Mouse (Mus musculus): ENCODE results near the gene Fstl5.

- no peak for TF ChIP-seq CTCF (IDR thresholded peaks at IDR 0.05; ENCODE audit: borderline replicate concordance, control insufficient read depth, extremely low read depth, insufficient read depth, low read length, poor library complexity)
- no peak for TF ChIP-seq POLR2A (IDR thresholded peaks at IDR 0.05; ENCODE audit: control insufficient read depth, extremely low read depth, insufficient read depth, low read length, poor library complexity)
Observed at GRCm38 (mm10) chr3:76067920-76068319, 6.2 kb upstream of the Fstl5 start.
